Mouse (Mus musculus): ENCODE measurements around the gene Krt80.

GRCm38 (mm10) chr15:101333165-101333564 lies 36.8 kb downstream of the Krt80 start:
- TF ChIP-seq GATA1 (IDR thresholded peaks at IDR 0.05; ENCODE audit: borderline replicate concordance, low read length) (no peak), FLI1 (IDR thresholded peaks at IDR 0.05; ENCODE audit: low read length) (no peak)

Data from megakaryocyte, embryonic 14.5 days (primary cell).